Mouse (Mus musculus) stomach, embryonic 16.5 days (tissue): ENCODE results near the gene Nelfcd. TPM values are rescaled to one million over a fixed set of nuclear protein-coding genes. Genes with fewer than 3 reads are reported as not detected.

ENCODE experiments used
- ATAC-seq: fragments of 200-750 bp; cut with Nextera tagmentation; 2 replicates; pipeline ENCODE4 v1.8.0; 2017; ENCODE audit warnings: moderate number of reproducible peaks, moderate TSS enrichment; ENCODE audit not compliant: insufficient read depth, low FRiP score
- H3K27ac ChIP-seq: fragments of 300-500 bp; sonication (generic); 2 replicates; pipeline ENCODE4 v1.5.1; 2014; ENCODE audit warnings: low read length
- H3K27me3 ChIP-seq: fragments of 300-500 bp; sonication (generic); 2 replicates; pipeline ENCODE4 v1.6.1; 2014; ENCODE audit warnings: low read length, control low read depth, mixed read lengths; ENCODE audit not compliant: control insufficient read depth, insufficient read depth
- H3K36me3 ChIP-seq: fragments of 300-500 bp; sonication (generic); 2 replicates; pipeline ENCODE4 v1.6.1; 2014; ENCODE audit warnings: low read length; ENCODE audit not compliant: control insufficient read depth, insufficient read depth
- H3K4me1 ChIP-seq: fragments of 300-500 bp; sonication (generic); 2 replicates; pipeline ENCODE4 v1.6.1; 2014; ENCODE audit warnings: low read length, control low read depth, mixed read lengths; ENCODE audit not compliant: control insufficient read depth, insufficient read depth
- H3K4me2 ChIP-seq: fragments of 300-500 bp; sonication (generic); 2 replicates; pipeline ENCODE4 v1.6.1; 2014; ENCODE audit warnings: low read depth, low read length, mixed read lengths
- H3K4me3 ChIP-seq: fragments of 300-500 bp; sonication (generic); replicated peaks from 2 replicates; pipeline ENCODE4 v1.5.1; 2014; ENCODE audit warnings: mild to moderate bottlenecking, low read length
- H3K9ac ChIP-seq: fragments of 300-500 bp; sonication (generic); 2 replicates; pipeline ENCODE4 v1.6.1; 2014; ENCODE audit warnings: low read length
- H3K9me3 ChIP-seq: fragments of 300-500 bp; sonication (generic); replicated peaks from 2 replicates; pipeline ENCODE4 v1.6.1; 2016; ENCODE audit warnings: low read length, control low read depth; ENCODE audit not compliant: control insufficient read depth
- WGBS: fragments of 180-500 bp; shearing (Covaris S2); extraction: QIAGEN DNeasy Blood & Tissue Kit; methylation state at CpG from one replicate; pipeline ENCODE4 v1.1.7; 2014; 5-methylcytosine and 5-hydroxymethylcytosine counted together
- polyA plus RNA-seq: library from polyadenylated mRNA; unstranded; fragments of >200 nt; fragmentation: Nextera tagmentation; extraction: Ambion mirVana; gene quantifications from 2 replicates; pipeline ENCODE4 v1.2.1, GENCODE M21; 2015

The Nelfcd gene
- polyA plus RNA-seq, 1 experiment from 2014 or later: 89.0 TPM

- Histone ChIP-seq H3K9ac (no peak overlapping the region), H3K9me3 (no peaks in the 10 kb centered on the region), H3K4me2 (no peak overlapping the region), H3K4me1 (peaks cover 19% of the 10 kb centered on the region), H3K4me3 (no peak overlapping the region), H3K36me3 (peaks cover 2% of the 10 kb centered on the region; the same call in 1 of the 2 replicates), H3K27ac (no peak overlapping the region; the same call in 1 of the 2 replicates), H3K27me3 (no peaks in the 10 kb centered on the region)
- 83% methylated on average over 9 of the region's 9 CpGs for WGBS
- no peak for ATAC-seq
Measured at GRCm38 (mm10) chr2:174439961-174440360, 24.4 kb downstream of the Nelfcd start.

GRCm38 (mm10) chr2:174441898-174442297, 26.3 kb downstream of the Nelfcd start:
- no peaks in the 10 kb centered on the region for H3K27me3 ChIP-seq
- no peak overlapping the region for H3K9ac ChIP-seq
- no peak overlapping the region for H3K4me3 ChIP-seq
- H3K4me1 ChIP-seq: peaks cover 19% of the 10 kb centered on the region
- H3K36me3 ChIP-seq: no peaks in the 10 kb centered on the region
- no peak overlapping the region for H3K27ac ChIP-seq
- 59% methylated on average over 4 of the region's 4 CpGs for WGBS
- no peaks in the 10 kb centered on the region for H3K9me3 ChIP-seq
- H3K4me2 ChIP-seq: no peak overlapping the region
- ATAC-seq: no peak

- ATAC-seq: peak; percentile 16; the same call in 1 of the 2 replicates
Measured at GRCm38 (mm10) chr2:174442460-174442859, 26.9 kb downstream of the Nelfcd start.

GRCm38 (mm10) chr2:174443046-174443445, 27.4 kb downstream of the Nelfcd start:
- no peak overlapping the region for H3K9ac ChIP-seq
- no peak for ATAC-seq
- no peak overlapping the region for H3K27ac ChIP-seq
- H3K4me1 ChIP-seq: peaks cover 12% of the 10 kb centered on the region
- no peaks in the 10 kb centered on the region for H3K27me3 ChIP-seq
- H3K4me3 ChIP-seq: no peak overlapping the region
- no peaks in the 10 kb centered on the region for H3K9me3 ChIP-seq
- no peaks in the 10 kb centered on the region for H3K36me3 ChIP-seq
- H3K4me2 ChIP-seq: no peak overlapping the region
- 58% methylated on average over 2 of the region's 2 CpGs for WGBS

More at GRCm38 (mm10) chr2:174442460-174442859, 26.9 kb downstream of the Nelfcd start:
- WGBS: 58% methylated on average over 9 of the region's 9 CpGs
- Histone ChIP-seq H3K27ac (peak overlapping the region; percentile 25; the same call in 1 of the 2 replicates), H3K27me3 (no peaks in the 10 kb centered on the region), H3K4me3 (no peak overlapping the region), H3K36me3 (no peaks in the 10 kb centered on the region), H3K4me2 (no peak overlapping the region), H3K9ac (no peak overlapping the region), H3K9me3 (no peaks in the 10 kb centered on the region), H3K4me1 (peaks cover 18% of the 10 kb centered on the region)

GRCm38 (mm10) chr2:174444359-174444758, 28.8 kb downstream of the Nelfcd start:
- no peaks in the 10 kb centered on the region for H3K27me3 ChIP-seq
- ATAC-seq: no peak
- H3K9me3 ChIP-seq: no peaks in the 10 kb centered on the region
- H3K4me3 ChIP-seq: no peak overlapping the region
- WGBS: 68% methylated on average over 7 of the region's 7 CpGs
- no peak overlapping the region for H3K27ac ChIP-seq
- no peak overlapping the region for H3K4me2 ChIP-seq
- H3K36me3 ChIP-seq: no peaks in the 10 kb centered on the region
- H3K9ac ChIP-seq: no peak overlapping the region
- 0 out of 2 replicates have a peak, but pooled peaks cover 2% of the 10 kb centered on the region for H3K4me1 ChIP-seq

GRCm38 (mm10) chr2:174445018-174445417, 29.4 kb downstream of the Nelfcd start:
- H3K4me2 ChIP-seq: no peak overlapping the region

GRCm38 (mm10) chr2:174446492-174446891, 30.9 kb downstream of the Nelfcd start:
- Histone ChIP-seq H3K27me3 (no peaks in the 10 kb centered on the region), H3K9me3 (no peaks in the 10 kb centered on the region), H3K36me3 (no peaks in the 10 kb centered on the region), H3K27ac (no peak overlapping the region), H3K4me1 (0 out of 2 replicates have a peak, but pooled peaks cover 2% of the 10 kb centered on the region), H3K4me3 (no peak overlapping the region), H3K9ac (no peak overlapping the region), H3K4me2 (no peak overlapping the region)
- ATAC-seq: no peak
- WGBS: 48% methylated on average over 7 of the region's 7 CpGs

More at GRCm38 (mm10) chr2:174445018-174445417, 29.4 kb downstream of the Nelfcd start:
- Histone ChIP-seq H3K36me3 (no peaks in the 10 kb centered on the region), H3K4me3 (no peak overlapping the region), H3K27ac (no peak overlapping the region), H3K9me3 (no peaks in the 10 kb centered on the region), H3K4me1 (0 out of 2 replicates have a peak, but pooled peaks cover 2% of the 10 kb centered on the region), H3K9ac (no peak overlapping the region), H3K27me3 (no peaks in the 10 kb centered on the region)
- 71% methylated on average over 6 of the region's 6 CpGs for WGBS
- ATAC-seq: no peak

- Histone ChIP-seq H3K4me3 (no peak overlapping the region), H3K9me3 (no peaks in the 10 kb centered on the region), H3K4me2 (no peak overlapping the region), H3K27ac (no peak overlapping the region), H3K9ac (no peak overlapping the region), H3K4me1 (0 out of 2 replicates have a peak, but pooled peaks cover 2% of the 10 kb centered on the region), H3K36me3 (no peaks in the 10 kb centered on the region), H3K27me3 (no peaks in the 10 kb centered on the region)
- WGBS: 60% methylated on average over 8 of the region's 8 CpGs
- ATAC-seq: no peak
Measured at GRCm38 (mm10) chr2:174446905-174447304, 31.3 kb downstream of the Nelfcd start.

- no peak overlapping the region for H3K27ac ChIP-seq
- no peak overlapping the region for H3K4me2 ChIP-seq
- 88% methylated on average over 4 of the region's 4 CpGs for WGBS
- H3K9me3 ChIP-seq: no peaks in the 10 kb centered on the region
- no peaks in the 10 kb centered on the region for H3K27me3 ChIP-seq
- no peaks in the 10 kb centered on the region for H3K4me1 ChIP-seq
- no peak overlapping the region for H3K4me3 ChIP-seq
- no peak overlapping the region for H3K9ac ChIP-seq
- no peaks in the 10 kb centered on the region for H3K36me3 ChIP-seq
- no peak for ATAC-seq
Measured at GRCm38 (mm10) chr2:174448405-174448804, 32.8 kb downstream of the Nelfcd start.
